Mouse (Mus musculus): Measurements from ENCODE around the gene Fhit. TPM values are rescaled to one million over a fixed set of nuclear protein-coding genes. Genes with fewer than 3 reads are reported as not detected.

Gene Fhit
- polyA plus RNA-seq, 1 experiment from 2014 or later, result 1.9 TPM

DNA sequence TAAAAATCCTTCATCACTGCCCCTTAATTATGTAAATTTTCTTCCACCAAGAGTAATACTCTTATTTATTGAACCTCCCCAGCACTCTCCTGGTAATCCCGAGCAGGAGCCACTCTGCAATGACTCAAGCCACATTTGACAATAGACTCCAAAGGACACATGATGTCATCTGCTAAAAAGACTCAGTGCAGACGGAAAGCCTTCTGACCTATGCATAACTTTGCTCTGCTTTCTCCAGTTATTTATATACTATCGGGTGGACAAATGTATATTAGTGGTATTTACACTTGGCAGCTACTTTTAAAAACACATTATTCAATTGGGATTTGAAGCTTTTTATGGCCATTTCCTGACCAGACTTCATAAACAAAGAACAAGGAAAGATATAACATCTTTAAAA, 304.2 kb downstream of the Fhit start:
- H3K27ac ChIP-seq (ENCODE audit: low read length), result no peak overlapping the region
- ATAC-seq (ENCODE audit: low read depth), result no peak
- 43% methylated on average over 3 of the region's 3 CpGs for WGBS (ENCODE audit: insufficient replicate concordance)
- H3K9ac ChIP-seq (ENCODE audit: low read depth, low read length), result no peak overlapping the region
- H3K27me3 ChIP-seq (ENCODE audit: control insufficient read depth, insufficient read depth, low read depth, low read length), result no peaks in the 10 kb centered on the region
- no peaks in the 10 kb centered on the region for H3K4me1 ChIP-seq (ENCODE audit: control insufficient read depth, low read depth, low read length)
- no peak overlapping the region for H3K4me2 ChIP-seq (ENCODE audit: low read depth, low read length)
- H3K9me3 ChIP-seq (replicated peaks; ENCODE audit: control insufficient read depth, low read length), result no peaks in the 10 kb centered on the region
- no peak overlapping the region for H3K4me3 ChIP-seq (ENCODE audit: low read depth, low read length)
- H3K36me3 ChIP-seq (ENCODE audit: control insufficient read depth, insufficient read depth), result no peaks in the 10 kb centered on the region

DNA sequence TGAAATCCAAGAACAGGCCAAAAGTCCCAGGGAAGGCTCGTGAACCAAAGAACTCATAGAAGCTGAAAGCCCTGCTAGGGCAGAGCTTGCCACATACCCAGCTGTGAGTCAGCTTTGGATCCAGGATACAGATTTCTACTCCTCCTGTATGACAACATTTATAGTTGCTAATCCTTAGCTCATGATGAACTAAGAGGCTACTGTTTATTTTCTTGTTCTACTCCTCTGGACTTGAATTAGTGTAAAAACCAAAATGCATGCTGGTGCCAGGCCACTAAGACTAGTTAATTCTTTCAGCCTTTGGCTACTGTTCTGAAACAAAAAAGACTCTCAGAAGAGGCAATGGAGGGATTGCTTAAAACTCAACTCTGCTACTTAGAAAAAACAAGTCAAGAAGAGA, 309.9 kb downstream of the Fhit start:
- Histone ChIP-seq H3K9ac (ENCODE audit: low read depth, low read length) (no peak overlapping the region), H3K27ac (ENCODE audit: low read length) (no peak overlapping the region), H3K4me1 (ENCODE audit: control insufficient read depth, low read depth, low read length) (no peaks in the 10 kb centered on the region), H3K27me3 (ENCODE audit: control insufficient read depth, insufficient read depth, low read depth, low read length) (no peaks in the 10 kb centered on the region), H3K4me2 (ENCODE audit: low read depth, low read length) (no peak overlapping the region), H3K4me3 (ENCODE audit: low read depth, low read length) (no peak overlapping the region), H3K36me3 (ENCODE audit: control insufficient read depth, insufficient read depth) (no peaks in the 10 kb centered on the region), H3K9me3 (replicated peaks; ENCODE audit: control insufficient read depth, low read length) (no peaks in the 10 kb centered on the region)
- WGBS (ENCODE audit: insufficient replicate concordance), result 45% methylated on average over 1 of the region's 1 CpGs
- ATAC-seq (ENCODE audit: low read depth), result no peak

DNA sequence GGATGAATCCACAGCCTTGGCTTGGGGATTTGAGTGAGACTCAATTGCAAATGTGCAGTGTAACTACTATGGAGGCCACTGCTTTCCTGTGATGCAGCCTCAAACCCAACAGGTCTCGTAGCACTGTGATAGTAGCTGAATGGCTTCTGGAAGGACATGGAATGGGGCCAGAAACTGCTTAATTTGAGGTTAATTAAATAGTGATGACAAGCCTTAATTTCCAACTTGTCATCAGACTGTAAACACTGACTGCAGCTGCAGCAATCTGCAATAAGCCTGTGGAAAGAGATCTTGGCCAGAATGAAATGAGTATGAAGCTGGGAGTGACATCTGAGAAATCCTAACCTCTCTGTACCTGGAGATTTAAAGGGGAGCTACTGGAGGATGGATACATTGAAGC, 325.8 kb downstream of the Fhit start:
- ATAC-seq (ENCODE audit: low read depth), result no peak
- Histone ChIP-seq H3K4me1 (ENCODE audit: control insufficient read depth, low read depth, low read length) (no peaks in the 10 kb centered on the region), H3K9me3 (replicated peaks; ENCODE audit: control insufficient read depth, low read length) (no peaks in the 10 kb centered on the region), H3K4me3 (ENCODE audit: low read depth, low read length) (no peak overlapping the region), H3K36me3 (ENCODE audit: control insufficient read depth, insufficient read depth) (no peaks in the 10 kb centered on the region), H3K27ac (ENCODE audit: low read length) (no peak overlapping the region), H3K27me3 (ENCODE audit: control insufficient read depth, insufficient read depth, low read depth, low read length) (no peaks in the 10 kb centered on the region), H3K9ac (ENCODE audit: low read depth, low read length) (no peak overlapping the region), H3K4me2 (ENCODE audit: low read depth, low read length) (no peak overlapping the region)
- WGBS (ENCODE audit: insufficient replicate concordance), result 67% methylated on average over 1 of the region's 1 CpGs

- 54% methylated on average over 4 of the region's 4 CpGs for WGBS (ENCODE audit: insufficient replicate concordance)
- no peaks in the 10 kb centered on the region for H3K9me3 ChIP-seq (replicated peaks; ENCODE audit: control insufficient read depth, low read length)
- H3K27ac ChIP-seq (ENCODE audit: low read length), result no peak overlapping the region
- H3K4me2 ChIP-seq (ENCODE audit: low read depth, low read length), result no peak overlapping the region
- H3K9ac ChIP-seq (ENCODE audit: low read depth, low read length), result no peak overlapping the region
- H3K27me3 ChIP-seq (ENCODE audit: control insufficient read depth, insufficient read depth, low read depth, low read length), result no peaks in the 10 kb centered on the region
- no peak overlapping the region for H3K4me3 ChIP-seq (ENCODE audit: low read depth, low read length)
- no peaks in the 10 kb centered on the region for H3K36me3 ChIP-seq (ENCODE audit: control insufficient read depth, insufficient read depth)
- no peak for ATAC-seq (ENCODE audit: low read depth)
- no peaks in the 10 kb centered on the region for H3K4me1 ChIP-seq (ENCODE audit: control insufficient read depth, low read depth, low read length)
Observed at GRCm38 (mm10) chr14:10824819-10825218, 337.0 kb downstream of the Fhit start.

GRCm38 (mm10) chr14:10813551-10813950, 348.3 kb downstream of the Fhit start:
- Histone ChIP-seq H3K36me3 (ENCODE audit: control insufficient read depth, insufficient read depth) (no peaks in the 10 kb centered on the region), H3K4me3 (ENCODE audit: low read depth, low read length) (no peak overlapping the region), H3K4me1 (ENCODE audit: control insufficient read depth, low read depth, low read length) (no peaks in the 10 kb centered on the region), H3K27me3 (ENCODE audit: control insufficient read depth, insufficient read depth, low read depth, low read length) (no peaks in the 10 kb centered on the region), H3K27ac (ENCODE audit: low read length) (no peak overlapping the region), H3K9ac (ENCODE audit: low read depth, low read length) (no peak overlapping the region), H3K4me2 (ENCODE audit: low read depth, low read length) (no peak overlapping the region), H3K9me3 (replicated peaks; ENCODE audit: control insufficient read depth, low read length) (no peaks in the 10 kb centered on the region)
- no peak for ATAC-seq (ENCODE audit: low read depth)
- WGBS (ENCODE audit: insufficient replicate concordance), result 30% methylated on average over 2 of the region's 2 CpGs

- no peak for ATAC-seq (ENCODE audit: low read depth)
- no peak overlapping the region for H3K4me3 ChIP-seq (ENCODE audit: low read depth, low read length)
- H3K4me2 ChIP-seq (ENCODE audit: low read depth, low read length), result no peak overlapping the region
- no peaks in the 10 kb centered on the region for H3K9me3 ChIP-seq (replicated peaks; ENCODE audit: control insufficient read depth, low read length)
- H3K4me1 ChIP-seq (ENCODE audit: control insufficient read depth, low read depth, low read length), result no peaks in the 10 kb centered on the region
- no peaks in the 10 kb centered on the region for H3K36me3 ChIP-seq (ENCODE audit: control insufficient read depth, insufficient read depth)
- WGBS (ENCODE audit: insufficient replicate concordance), result 50% methylated on average over 4 of the region's 4 CpGs
- no peak overlapping the region for H3K9ac ChIP-seq (ENCODE audit: low read depth, low read length)
- no peaks in the 10 kb centered on the region for H3K27me3 ChIP-seq (ENCODE audit: control insufficient read depth, insufficient read depth, low read depth, low read length)
- no peak overlapping the region for H3K27ac ChIP-seq (ENCODE audit: low read length)
Observed at GRCm38 (mm10) chr14:10798489-10799180, 363.2 kb downstream of the Fhit start.

DNA sequence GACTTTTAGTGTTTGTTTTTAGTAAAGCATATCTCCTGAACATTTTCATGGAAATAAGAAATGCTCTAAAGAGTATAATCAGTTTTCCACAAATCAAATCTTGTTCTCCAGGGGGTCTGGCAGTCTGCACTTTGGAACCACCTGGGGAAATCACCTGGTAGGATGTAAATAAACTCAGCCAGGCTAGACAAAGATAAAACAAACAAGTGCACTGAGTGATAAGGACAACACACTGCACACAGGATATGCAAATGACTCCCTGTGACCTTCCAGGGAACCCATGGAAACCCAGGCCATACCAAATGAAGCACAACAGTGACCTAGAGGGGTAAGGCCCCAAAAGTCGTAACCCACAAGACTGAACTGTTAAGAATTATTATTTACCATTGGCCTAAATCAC, 364.2 kb downstream of the Fhit start:
- Histone ChIP-seq H3K27me3 (ENCODE audit: control insufficient read depth, insufficient read depth, low read depth, low read length) (no peaks in the 10 kb centered on the region), H3K9me3 (replicated peaks; ENCODE audit: control insufficient read depth, low read length) (no peaks in the 10 kb centered on the region), H3K27ac (ENCODE audit: low read length) (no peak overlapping the region), H3K9ac (ENCODE audit: low read depth, low read length) (no peak overlapping the region), H3K4me1 (ENCODE audit: control insufficient read depth, low read depth, low read length) (no peaks in the 10 kb centered on the region), H3K4me3 (ENCODE audit: low read depth, low read length) (no peak overlapping the region), H3K4me2 (ENCODE audit: low read depth, low read length) (no peak overlapping the region), H3K36me3 (ENCODE audit: control insufficient read depth, insufficient read depth) (no peaks in the 10 kb centered on the region)
- no peak for ATAC-seq (ENCODE audit: low read depth)
- 35% methylated on average over 1 of the region's 1 CpGs for WGBS (ENCODE audit: insufficient replicate concordance)

DNA sequence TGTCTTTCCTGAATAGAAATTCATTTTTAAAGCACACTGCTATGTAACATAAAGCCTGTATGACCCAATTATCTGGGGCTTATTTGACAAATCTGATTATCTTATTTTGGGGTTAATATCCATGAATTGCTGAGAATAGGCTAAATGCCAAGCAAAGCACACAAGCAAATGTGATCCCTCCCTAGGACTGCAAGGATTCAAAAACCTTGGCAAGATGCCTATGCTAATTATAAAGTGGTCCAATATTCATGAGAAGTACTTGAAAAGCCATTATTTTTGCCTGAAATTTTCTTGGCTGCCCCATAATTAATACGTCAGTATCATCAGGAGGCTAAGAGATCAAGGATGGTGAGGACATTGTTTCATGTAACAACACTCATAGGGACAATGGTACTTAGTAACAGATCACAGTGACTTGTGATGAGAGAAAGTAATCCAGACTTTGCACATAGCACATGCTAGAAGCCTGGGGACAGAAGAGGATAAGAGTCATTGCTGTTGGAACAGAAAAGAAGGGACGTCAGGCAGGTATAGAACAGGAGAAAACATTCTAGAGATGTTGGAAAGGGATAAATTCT, 366.2 kb downstream of the Fhit start:
- no peak overlapping the region for H3K9ac ChIP-seq (ENCODE audit: low read depth, low read length)
- H3K4me3 ChIP-seq (ENCODE audit: low read depth, low read length), result no peak overlapping the region
- no peak for ATAC-seq (ENCODE audit: low read depth)
- H3K4me1 ChIP-seq (ENCODE audit: control insufficient read depth, low read depth, low read length), result no peaks in the 10 kb centered on the region
- H3K36me3 ChIP-seq (ENCODE audit: control insufficient read depth, insufficient read depth), result no peaks in the 10 kb centered on the region
- H3K27me3 ChIP-seq (ENCODE audit: control insufficient read depth, insufficient read depth, low read depth, low read length), result no peaks in the 10 kb centered on the region
- no peak overlapping the region for H3K4me2 ChIP-seq (ENCODE audit: low read depth, low read length)
- no peaks in the 10 kb centered on the region for H3K9me3 ChIP-seq (replicated peaks; ENCODE audit: control insufficient read depth, low read length)
- no peak overlapping the region for H3K27ac ChIP-seq (ENCODE audit: low read length)
- 46% methylated on average over 2 of the region's 2 CpGs for WGBS (ENCODE audit: insufficient replicate concordance)

DNA sequence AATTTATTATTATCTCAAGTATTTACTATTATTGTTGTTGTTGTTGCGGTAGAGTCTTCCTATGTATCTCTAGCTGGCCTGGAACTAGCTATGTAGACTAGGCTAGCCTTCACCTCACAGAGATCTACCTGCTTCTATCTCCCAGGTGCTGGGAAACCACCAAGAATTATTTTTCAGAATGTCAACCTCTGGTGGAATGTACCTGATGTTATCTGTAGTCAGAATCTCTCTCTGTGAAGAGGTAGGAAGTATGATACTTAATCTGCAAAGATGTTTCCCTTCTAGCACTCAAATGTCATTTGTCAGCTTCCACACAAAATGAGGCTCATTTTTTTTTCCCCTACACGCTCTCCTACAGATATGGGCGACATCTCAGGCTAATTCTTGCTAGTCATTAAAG, 377.9 kb downstream of the Fhit start:
- Histone ChIP-seq H3K4me1 (ENCODE audit: control insufficient read depth, low read depth, low read length) (no peaks in the 10 kb centered on the region), H3K36me3 (ENCODE audit: control insufficient read depth, insufficient read depth) (no peaks in the 10 kb centered on the region), H3K9me3 (replicated peaks; ENCODE audit: control insufficient read depth, low read length) (no peaks in the 10 kb centered on the region), H3K4me2 (ENCODE audit: low read depth, low read length) (no peak overlapping the region), H3K9ac (ENCODE audit: low read depth, low read length) (no peak overlapping the region), H3K4me3 (ENCODE audit: low read depth, low read length) (no peak overlapping the region), H3K27ac (ENCODE audit: low read length) (no peak overlapping the region), H3K27me3 (ENCODE audit: control insufficient read depth, insufficient read depth, low read depth, low read length) (no peaks in the 10 kb centered on the region)
- no peak for ATAC-seq (ENCODE audit: low read depth)
- 67% methylated on average over 3 of the region's 3 CpGs for WGBS (ENCODE audit: insufficient replicate concordance)
